Mouse (Mus musculus) midbrain, embryonic 13.5 days (tissue): Measurements from ENCODE around the gene Ggact. TPM values are rescaled to one million over a fixed set of nuclear protein-coding genes. Genes with fewer than 3 reads are reported as not detected.

Source experiments
- ATAC-seq: fragments of 200-750 bp; cut with Nextera tagmentation; 2 replicates; pipeline ENCODE4 v1.8.0; 2017; ENCODE audit warnings: mild to moderate bottlenecking, moderate TSS enrichment, moderate library complexity
- H3K27ac ChIP-seq: fragments of 300-500 bp; sonication (generic); 2 replicates; pipeline ENCODE4 v1.5.1; 2015; ENCODE audit warnings: inconsistent platforms, mild to moderate bottlenecking, moderate library complexity
- H3K27me3 ChIP-seq: fragments of 300-500 bp; sonication (generic); 2 replicates; pipeline ENCODE4 v1.6.1; 2015; ENCODE audit warnings: mild to moderate bottlenecking, inconsistent platforms
- H3K36me3 ChIP-seq: fragments of 300-500 bp; sonication (generic); 2 replicates; pipeline ENCODE4 v1.6.1; 2015; ENCODE audit warnings: mild to moderate bottlenecking, inconsistent platforms
- H3K4me1 ChIP-seq: fragments of 300-500 bp; sonication (generic); replicated peaks from 2 replicates; pipeline ENCODE4 v1.6.1; 2015; ENCODE audit warnings: inconsistent platforms
- H3K4me2 ChIP-seq: fragments of 300-500 bp; sonication (generic); replicated peaks from 2 replicates; pipeline ENCODE4 v1.6.1; 2015; ENCODE audit warnings: moderate library complexity, mild to moderate bottlenecking, inconsistent platforms
- H3K4me3 ChIP-seq: fragments of 300-500 bp; sonication (generic); replicated peaks from 2 replicates; pipeline ENCODE4 v1.5.1; 2015; ENCODE audit warnings: mild to moderate bottlenecking, inconsistent platforms
- H3K9ac ChIP-seq: fragments of 300-500 bp; sonication (generic); replicated peaks from 2 replicates; pipeline ENCODE4 v1.6.1; 2015; ENCODE audit warnings: mild to moderate bottlenecking, inconsistent platforms
- H3K9me3 ChIP-seq: fragments of 300-500 bp; sonication (generic); 2 replicates; pipeline ENCODE4 v1.6.1; 2016; ENCODE audit warnings: mild to moderate bottlenecking, inconsistent platforms
- WGBS: fragments of 180-500 bp; shearing (Covaris S2); methylation state at CpG from one replicate; pipeline ENCODE4 v1.1.7; 2015; 5-methylcytosine and 5-hydroxymethylcytosine counted together
- polyA plus RNA-seq: library from polyadenylated mRNA; unstranded; fragments of >200 nt; fragmentation: Nextera tagmentation; extraction: Ambion mirVana; gene quantifications from 2 replicates; pipeline ENCODE4 v1.2.1, GENCODE M21; 2015

Gene Ggact
- polyA plus RNA-seq, 1 experiment from 2014 or later = 4.7 TPM

DNA sequence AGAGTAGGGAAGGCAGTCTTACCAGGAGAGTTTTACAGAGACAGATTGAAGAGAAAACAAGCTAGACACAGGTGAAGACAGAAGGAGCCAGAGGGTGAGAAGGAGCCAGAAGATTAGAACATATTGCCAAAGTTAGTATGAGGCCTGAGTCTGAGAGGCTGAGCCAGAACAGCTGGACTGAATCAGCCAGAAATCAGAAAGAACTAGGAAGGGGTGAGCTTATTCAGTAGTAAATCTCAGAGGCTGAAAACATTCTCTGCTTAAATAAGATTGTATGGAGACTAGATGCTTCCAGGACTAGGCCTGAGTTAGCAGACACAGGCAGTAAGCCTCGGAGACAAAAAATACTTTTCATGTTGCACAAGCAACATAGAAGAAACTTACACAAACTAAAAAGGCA is 53.8 kb downstream of the Ggact start:
- H3K4me2 ChIP-seq = no peak overlapping the region
- H3K9ac ChIP-seq = no peak overlapping the region
- no peaks in the 10 kb centered on the region for H3K27me3 ChIP-seq
- no peak overlapping the region for H3K27ac ChIP-seq
- WGBS = 95% methylated on average over 1 of the region's 1 CpGs
- H3K4me3 ChIP-seq = no peak overlapping the region
- no peaks in the 10 kb centered on the region for H3K4me1 ChIP-seq
- ATAC-seq = no peak
- no peaks in the 10 kb centered on the region for H3K36me3 ChIP-seq
- no peaks in the 10 kb centered on the region; the same call in 1 of the 2 replicates for H3K9me3 ChIP-seq

DNA sequence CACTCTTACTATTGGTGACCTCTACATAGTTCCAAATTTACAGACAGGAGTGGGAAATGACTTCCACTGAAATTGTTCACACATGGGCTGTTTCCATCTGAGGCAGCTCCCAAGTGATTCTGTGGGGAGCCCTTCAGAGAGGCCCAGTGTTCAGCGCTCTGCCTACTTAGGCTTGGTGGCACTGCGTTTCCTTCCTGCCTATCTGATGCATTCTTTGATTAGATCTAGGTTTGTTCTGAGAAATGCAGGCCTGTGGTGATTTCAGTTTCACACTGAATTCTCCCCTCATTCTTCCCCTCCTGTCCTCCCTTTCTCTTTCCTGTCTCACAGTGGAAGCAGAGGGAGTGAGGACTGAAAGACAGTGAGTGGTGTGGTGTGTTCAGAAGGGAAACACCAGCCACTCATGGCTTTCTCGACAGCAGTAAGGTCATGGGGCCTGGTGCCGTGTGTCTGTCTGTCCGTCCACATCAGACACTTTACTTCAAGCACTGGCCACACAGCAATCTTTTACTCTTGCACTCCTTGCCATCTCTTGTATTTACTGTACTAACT is 61.0 kb downstream of the Ggact start:
- 92% methylated on average over 5 of the region's 5 CpGs for WGBS
- Histone ChIP-seq H3K27ac (no peak overlapping the region), H3K4me3 (no peak overlapping the region), H3K9ac (no peak overlapping the region), H3K4me1 (no peaks in the 10 kb centered on the region), H3K9me3 (no peaks in the 10 kb centered on the region), H3K27me3 (no peaks in the 10 kb centered on the region), H3K36me3 (no peaks in the 10 kb centered on the region), H3K4me2 (no peak overlapping the region)
- no peak for ATAC-seq

DNA sequence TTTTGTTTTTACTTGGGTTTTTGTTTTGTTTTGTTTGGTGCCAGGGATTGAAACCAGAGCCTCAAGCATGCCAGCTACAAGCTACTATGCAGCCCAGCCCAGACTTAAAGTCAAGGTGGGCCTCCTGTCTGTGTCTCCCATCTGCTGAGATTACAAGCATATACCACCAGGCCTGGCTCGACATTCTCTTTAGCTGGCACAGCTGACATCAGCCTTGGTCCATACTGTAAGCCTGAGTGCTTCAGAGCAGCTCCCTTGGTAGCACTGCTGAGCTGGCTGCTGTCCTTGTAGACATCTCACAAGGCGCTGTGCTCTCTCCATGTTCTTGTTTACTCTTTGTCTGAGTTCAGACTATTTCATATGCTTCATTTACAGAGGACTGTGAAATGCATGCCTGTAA is 76.5 kb downstream of the Ggact start:
- Histone ChIP-seq H3K27me3 (no peaks in the 10 kb centered on the region), H3K9ac (no peak overlapping the region), H3K27ac (no peak overlapping the region), H3K4me2 (no peak overlapping the region), H3K4me3 (no peak overlapping the region), H3K9me3 (no peaks in the 10 kb centered on the region), H3K4me1 (0 out of 2 replicates have a peak, but pooled peaks cover 3% of the 10 kb centered on the region), H3K36me3 (no peaks in the 10 kb centered on the region)
- WGBS = 68% methylated on average over 2 of the region's 2 CpGs
- no peak for ATAC-seq

DNA sequence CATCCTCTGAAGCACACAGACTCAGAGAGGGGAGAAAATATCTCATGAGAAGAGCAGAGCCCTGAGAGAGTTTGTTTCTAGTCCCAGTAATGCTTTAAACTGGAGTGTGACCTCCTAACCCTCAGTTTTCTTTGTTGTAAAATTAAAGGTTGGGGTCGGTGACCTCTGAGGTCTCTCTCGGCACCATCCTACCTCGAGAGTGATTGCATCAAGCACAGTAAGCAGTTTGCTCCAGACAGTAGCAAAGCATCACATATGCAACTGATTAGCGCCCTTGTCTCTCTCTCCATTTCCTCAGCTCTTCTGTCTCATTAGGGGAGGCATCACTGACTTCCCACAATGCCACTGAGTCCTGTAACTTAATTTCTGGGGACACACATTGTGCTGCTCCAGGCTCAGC is 77.3 kb downstream of the Ggact start:
- H3K4me1 ChIP-seq = 0 out of 2 replicates have a peak, but pooled peaks cover 3% of the 10 kb centered on the region
- ATAC-seq = no peak
- no peaks in the 10 kb centered on the region for H3K36me3 ChIP-seq
- H3K4me2 ChIP-seq = no peak overlapping the region
- no peaks in the 10 kb centered on the region for H3K9me3 ChIP-seq
- H3K4me3 ChIP-seq = no peak overlapping the region
- H3K27me3 ChIP-seq = no peaks in the 10 kb centered on the region
- 27% methylated on average over 4 of the region's 4 CpGs for WGBS
- no peak overlapping the region for H3K9ac ChIP-seq
- H3K27ac ChIP-seq = no peak overlapping the region

DNA sequence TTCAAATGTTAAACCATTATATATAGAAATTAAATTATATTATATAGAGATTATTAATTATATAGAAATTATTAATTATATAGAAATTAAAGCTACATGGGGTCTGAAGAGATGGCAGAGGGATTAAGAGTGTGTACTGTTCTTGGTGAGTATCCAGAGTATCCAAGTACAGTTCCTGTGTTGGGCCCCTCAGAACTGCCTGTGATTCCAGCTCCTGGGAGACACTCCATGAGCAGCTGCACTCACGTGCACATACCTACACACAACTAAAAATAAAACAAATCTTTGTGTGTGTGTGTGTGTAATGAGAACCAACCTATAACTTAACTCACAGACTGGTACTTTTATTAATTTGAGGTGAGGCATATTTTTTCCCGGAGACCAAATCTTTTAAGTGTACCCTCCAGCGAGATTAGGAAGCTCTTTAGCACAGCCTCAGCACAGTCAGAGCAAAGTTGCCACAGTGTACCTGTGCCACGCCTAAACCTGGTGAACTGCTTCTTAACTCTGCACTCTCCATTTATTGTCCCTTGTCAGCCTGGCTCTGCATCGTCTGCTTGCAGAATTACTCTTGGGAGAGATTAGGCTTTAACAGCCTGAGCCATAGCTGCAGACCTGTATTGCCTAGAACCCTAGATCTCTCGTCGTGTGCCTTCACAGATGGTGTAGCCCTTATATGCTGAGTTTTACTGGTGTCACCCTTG is 77.9 kb downstream of the Ggact start:
- ATAC-seq = no peak
- Histone ChIP-seq H3K9me3 (no peaks in the 10 kb centered on the region), H3K9ac (no peak overlapping the region), H3K27ac (no peak overlapping the region), H3K27me3 (no peaks in the 10 kb centered on the region), H3K4me2 (no peak overlapping the region), H3K4me3 (no peak overlapping the region), H3K4me1 (0 out of 2 replicates have a peak, but pooled peaks cover 3% of the 10 kb centered on the region), H3K36me3 (no peaks in the 10 kb centered on the region)
- WGBS = 66% methylated on average over 7 of the region's 7 CpGs

DNA sequence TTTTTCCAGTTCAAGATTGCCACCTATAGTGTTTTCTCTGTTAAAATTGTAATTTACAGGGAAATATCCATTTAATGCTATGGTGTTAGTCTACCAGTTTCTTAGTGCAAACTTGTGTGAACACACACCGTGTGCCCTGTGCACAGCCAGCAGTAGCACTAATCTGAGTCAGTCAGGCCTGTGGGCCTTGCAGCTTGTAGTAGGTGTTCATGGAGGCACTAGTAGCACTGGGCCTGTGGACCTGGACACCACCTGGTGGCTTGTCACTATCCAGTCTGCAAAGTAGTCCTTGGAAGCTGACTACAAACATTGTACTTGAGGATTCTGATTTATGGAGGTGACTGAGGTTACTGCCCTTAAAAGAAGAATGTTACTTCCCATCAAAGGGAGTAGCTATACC is 78.8 kb downstream of the Ggact start:
- H3K4me2 ChIP-seq = no peak overlapping the region

DNA sequence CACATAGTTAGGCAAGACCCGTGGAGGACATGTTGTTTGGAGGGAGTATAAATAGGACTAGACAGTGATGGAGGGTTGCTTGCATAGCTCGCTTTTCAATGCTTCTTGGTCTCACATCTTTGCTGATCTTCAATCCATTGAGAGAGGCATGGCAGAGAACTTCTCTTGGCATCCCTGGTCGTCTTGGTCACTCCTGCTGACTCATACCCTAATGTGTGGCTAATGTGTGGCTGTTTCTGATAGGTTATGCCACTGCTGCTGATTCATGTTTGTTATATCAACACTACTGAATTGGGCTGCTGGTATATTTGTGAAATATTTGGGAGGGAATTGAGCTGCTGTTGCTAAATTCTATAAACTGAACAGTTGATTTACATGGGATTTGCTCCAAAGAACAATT is 79.9 kb downstream of the Ggact start:
- Histone ChIP-seq H3K27me3 (no peaks in the 10 kb centered on the region), H3K4me2 (no peak overlapping the region), H3K36me3 (no peaks in the 10 kb centered on the region), H3K9ac (no peak overlapping the region), H3K4me1 (0 out of 2 replicates have a peak, but pooled peaks cover 3% of the 10 kb centered on the region), H3K9me3 (no peaks in the 10 kb centered on the region), H3K4me3 (no peak overlapping the region), H3K27ac (no peak overlapping the region)
- no peak for ATAC-seq
- WGBS = 90% methylated on average over 3 of the region's 3 CpGs

More for the DNA sequence above, 78.8 kb downstream of the Ggact start:
- no peaks in the 10 kb centered on the region for H3K36me3 ChIP-seq
- no peaks in the 10 kb centered on the region for H3K9me3 ChIP-seq
- H3K4me3 ChIP-seq = no peak overlapping the region
- no peak for ATAC-seq
- H3K27me3 ChIP-seq = no peaks in the 10 kb centered on the region
- no peak overlapping the region for H3K27ac ChIP-seq
- 0 out of 2 replicates have a peak, but pooled peaks cover 3% of the 10 kb centered on the region for H3K4me1 ChIP-seq
- WGBS = 90% methylated on average over 1 of the region's 1 CpGs
- H3K9ac ChIP-seq = no peak overlapping the region

DNA sequence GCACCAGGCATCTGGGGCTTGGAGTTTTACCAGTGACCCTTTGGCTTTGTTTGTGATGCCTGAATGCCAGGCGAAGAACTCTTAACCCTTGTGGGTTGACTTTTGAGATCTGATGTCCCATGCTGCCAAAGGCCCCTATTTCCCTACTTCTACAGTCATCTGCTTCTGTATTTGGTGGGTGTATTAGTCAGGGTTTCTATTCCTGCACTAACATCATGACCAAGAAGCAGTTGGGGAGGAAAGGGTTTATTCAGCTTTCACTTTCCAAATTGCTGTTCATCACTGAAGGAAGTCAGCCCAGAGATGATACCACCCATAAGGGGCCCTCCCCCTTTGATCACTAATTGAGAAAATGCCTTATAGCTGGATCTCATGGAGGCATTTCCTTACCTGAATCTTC is 83.1 kb downstream of the Ggact start:
- H3K27me3 ChIP-seq = no peaks in the 10 kb centered on the region
- no peaks in the 10 kb centered on the region for H3K4me1 ChIP-seq
- WGBS = 87% methylated on average over 1 of the region's 1 CpGs
- H3K36me3 ChIP-seq = no peaks in the 10 kb centered on the region
- no peak overlapping the region for H3K9ac ChIP-seq
- H3K4me2 ChIP-seq = no peak overlapping the region
- ATAC-seq = no peak
- no peak overlapping the region for H3K27ac ChIP-seq
- no peak overlapping the region for H3K4me3 ChIP-seq
- H3K9me3 ChIP-seq = no peaks in the 10 kb centered on the region

DNA sequence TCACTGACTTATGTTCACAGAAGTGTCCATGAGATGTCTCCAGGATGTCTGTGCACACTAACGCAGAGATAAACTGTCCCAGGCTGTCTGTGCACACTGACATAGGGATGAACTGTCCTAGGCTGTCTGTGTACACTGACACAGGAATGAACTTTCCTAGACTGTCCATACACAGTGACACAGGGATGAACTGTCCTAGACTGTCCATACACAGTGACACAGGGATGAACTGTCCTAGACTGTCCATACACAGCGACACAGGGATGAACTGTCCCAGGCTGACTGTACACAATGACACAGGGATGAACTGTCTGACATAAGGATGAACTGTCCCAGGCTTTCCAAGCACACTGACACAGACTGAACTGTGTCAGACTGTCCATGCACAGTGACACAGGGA is 88.1 kb downstream of the Ggact start:
- Histone ChIP-seq H3K4me1 (no peaks in the 10 kb centered on the region), H3K4me3 (no peak overlapping the region), H3K27ac (no peak overlapping the region), H3K4me2 (no peak overlapping the region), H3K27me3 (no peaks in the 10 kb centered on the region), H3K9ac (no peak overlapping the region), H3K36me3 (no peaks in the 10 kb centered on the region), H3K9me3 (no peaks in the 10 kb centered on the region)
- WGBS = 97% methylated on average over 2 of the region's 2 CpGs
- no peak for ATAC-seq

DNA sequence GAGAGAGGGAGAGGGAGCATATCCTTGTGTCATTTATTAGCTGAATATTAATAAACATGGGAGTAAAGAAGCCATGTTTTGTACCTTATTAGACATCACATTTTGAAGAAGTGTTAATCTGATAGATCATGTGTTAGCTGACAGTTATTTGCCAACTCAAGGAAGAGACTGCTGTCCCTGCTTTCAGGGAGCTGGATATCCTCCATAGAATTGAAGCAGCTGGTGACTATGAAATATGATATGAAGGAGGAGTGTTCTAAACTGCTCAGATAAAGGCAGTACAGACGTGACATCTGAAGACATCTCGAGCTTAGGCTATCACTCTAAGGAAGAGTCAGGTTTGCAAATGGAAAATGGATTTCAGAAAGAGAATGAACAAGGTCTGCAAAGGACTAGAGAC is 89.8 kb downstream of the Ggact start:
- no peak overlapping the region for H3K4me3 ChIP-seq

DNA sequence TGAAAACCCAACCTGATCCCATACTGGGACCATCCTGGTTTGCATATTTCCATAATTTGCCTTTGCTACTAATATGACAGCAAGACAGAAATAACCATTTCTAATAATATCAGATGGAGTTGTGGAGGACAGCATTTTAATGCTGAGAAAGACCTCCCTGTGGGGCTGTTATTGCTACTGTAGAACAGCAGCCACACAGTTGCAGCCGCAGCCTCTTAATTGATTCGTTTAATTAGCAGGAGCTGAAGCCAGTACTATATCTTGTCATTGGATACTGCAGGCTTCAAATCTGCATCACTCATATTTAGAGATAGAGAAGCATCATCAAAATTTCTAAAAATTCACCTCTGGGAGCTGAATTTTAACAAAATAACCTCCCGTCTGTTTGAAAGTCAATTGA is 92.6 kb downstream of the Ggact start:
- Histone ChIP-seq H3K27me3 (no peaks in the 10 kb centered on the region), H3K4me1 (no peaks in the 10 kb centered on the region), H3K36me3 (no peaks in the 10 kb centered on the region), H3K27ac (no peak overlapping the region), H3K4me3 (no peak overlapping the region), H3K9me3 (no peaks in the 10 kb centered on the region), H3K4me2 (no peak overlapping the region), H3K9ac (no peak overlapping the region)
- ATAC-seq = no peak
- WGBS = 91% methylated on average over 3 of the region's 3 CpGs

More for the DNA sequence above, 89.8 kb downstream of the Ggact start:
- 68% methylated on average over 2 of the region's 2 CpGs for WGBS
- Histone ChIP-seq H3K27ac (no peak overlapping the region), H3K27me3 (no peaks in the 10 kb centered on the region), H3K4me1 (no peaks in the 10 kb centered on the region), H3K9ac (no peak overlapping the region), H3K4me2 (no peak overlapping the region), H3K9me3 (no peaks in the 10 kb centered on the region), H3K36me3 (no peaks in the 10 kb centered on the region)
- no peak for ATAC-seq

DNA sequence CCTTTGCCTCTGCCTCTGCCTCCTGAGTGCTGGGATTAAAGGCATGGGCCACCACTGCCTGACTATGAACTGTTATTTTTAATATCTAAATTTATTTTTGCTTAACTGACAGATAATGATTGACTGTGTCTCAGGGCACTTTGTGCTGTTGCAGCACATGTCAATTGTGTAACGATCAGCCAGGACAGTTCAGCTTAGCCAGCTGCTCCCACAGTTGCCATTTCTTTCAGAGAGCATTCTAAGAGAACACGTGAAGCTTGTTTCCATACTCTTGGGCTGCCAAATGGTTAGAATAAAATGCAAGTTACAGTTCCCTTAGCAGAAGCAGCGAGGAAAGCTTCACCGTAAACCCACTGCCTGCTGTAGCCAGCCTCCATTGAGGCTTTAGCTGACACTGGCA is 113.3 kb downstream of the Ggact start:
- no peak for ATAC-seq
- Histone ChIP-seq H3K4me2 (no peak overlapping the region), H3K4me3 (no peak overlapping the region), H3K27ac (no peak overlapping the region), H3K4me1 (no peaks in the 10 kb centered on the region; the same call in 1 of the 2 replicates), H3K27me3 (no peaks in the 10 kb centered on the region), H3K9me3 (no peaks in the 10 kb centered on the region), H3K9ac (no peak overlapping the region), H3K36me3 (no peaks in the 10 kb centered on the region)
- WGBS = 83% methylated on average over 4 of the region's 4 CpGs

DNA sequence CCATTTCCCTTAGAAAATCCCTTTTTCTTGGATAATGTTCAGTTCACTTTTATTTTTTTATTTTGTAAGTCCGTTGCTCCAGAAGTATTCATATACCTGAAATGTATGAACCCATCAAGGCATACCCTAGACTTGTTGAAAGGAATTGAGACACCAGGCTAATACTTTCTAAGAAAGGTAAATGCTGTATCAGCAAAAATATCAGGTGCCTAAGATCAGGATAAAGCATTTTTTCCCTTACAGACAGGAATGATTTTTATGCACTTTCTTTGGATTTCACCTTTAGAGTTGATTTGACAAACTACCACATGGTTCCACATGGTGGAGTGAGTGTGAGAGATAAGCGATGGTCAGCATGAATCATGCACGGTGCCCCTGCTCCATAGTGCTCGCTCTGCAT is 120.2 kb downstream of the Ggact start:
- Histone ChIP-seq H3K9me3 (no peaks in the 10 kb centered on the region), H3K4me2 (no peak overlapping the region), H3K27ac (no peak overlapping the region), H3K4me1 (no peaks in the 10 kb centered on the region; the same call in 1 of the 2 replicates), H3K36me3 (no peaks in the 10 kb centered on the region), H3K9ac (no peak overlapping the region), H3K4me3 (no peak overlapping the region), H3K27me3 (no peaks in the 10 kb centered on the region)
- no peak for ATAC-seq
- 98% methylated on average over 4 of the region's 4 CpGs for WGBS
